Mouse (Mus musculus): ENCODE data around the gene Atp5h.
A peak's percentile ranks its signal among the peaks of the same experiment; 100 is the strongest.
"Not testable (repeated sequence)": the region's sequence is repeated elsewhere in the genome, so short reads cannot be mapped to it uniquely, and the experiment has no call there.

Gene Atp5h

DNA sequence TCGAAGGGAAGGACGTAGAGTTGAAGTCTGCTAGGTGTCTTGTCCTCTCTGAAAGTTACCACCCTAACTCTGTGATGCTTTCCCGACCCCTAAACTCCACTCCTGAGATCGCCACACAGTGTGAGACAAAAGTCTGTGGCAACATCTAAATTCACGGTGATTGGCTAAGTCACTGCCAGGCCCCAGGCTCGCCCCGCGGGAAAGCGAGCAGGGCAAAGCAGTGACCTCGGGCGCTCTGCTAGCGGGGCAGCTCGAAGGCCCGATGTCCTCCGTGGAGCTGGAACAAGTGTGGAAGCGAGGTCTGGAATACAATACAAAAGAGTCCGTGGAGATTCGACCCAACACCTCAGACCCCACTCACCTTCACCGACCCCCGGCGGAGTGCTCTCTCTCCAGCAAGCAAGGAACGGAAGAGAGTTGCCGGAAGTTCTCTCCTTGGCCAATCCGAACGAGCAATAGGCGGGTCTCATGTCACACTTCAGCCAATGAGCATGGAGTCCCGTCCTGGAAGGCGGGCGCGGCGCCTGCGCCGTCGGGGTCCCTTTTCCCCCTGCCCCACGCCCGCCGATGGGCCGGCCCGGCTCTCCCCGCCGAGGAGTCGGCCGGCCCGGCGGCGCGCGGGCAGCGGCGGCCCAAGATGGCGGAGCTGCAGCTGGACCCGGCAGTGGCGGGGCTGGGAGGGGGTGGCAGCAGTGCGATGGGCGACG lies at the start of gene Atp5h, which contains the start of gene Kctd2:
TSS of gene Atp5h (minus strand) at position 432 of the 707 bp plus-strand sequence.
TSS of gene Kctd2 (plus strand) at position 598 of the 707 bp plus-strand sequence.
- Histone ChIP-seq H3K36me3 (ENCODE audit: control insufficient read depth, insufficient read depth, low read length, poor library complexity, severe bottlenecking) (peaks cover 1% of the 10 kb centered on the region), H3K27me3 (ENCODE audit: control insufficient read depth, insufficient read depth, low read length, poor library complexity, severe bottlenecking) (no peaks in the 10 kb centered on the region)

DNA sequence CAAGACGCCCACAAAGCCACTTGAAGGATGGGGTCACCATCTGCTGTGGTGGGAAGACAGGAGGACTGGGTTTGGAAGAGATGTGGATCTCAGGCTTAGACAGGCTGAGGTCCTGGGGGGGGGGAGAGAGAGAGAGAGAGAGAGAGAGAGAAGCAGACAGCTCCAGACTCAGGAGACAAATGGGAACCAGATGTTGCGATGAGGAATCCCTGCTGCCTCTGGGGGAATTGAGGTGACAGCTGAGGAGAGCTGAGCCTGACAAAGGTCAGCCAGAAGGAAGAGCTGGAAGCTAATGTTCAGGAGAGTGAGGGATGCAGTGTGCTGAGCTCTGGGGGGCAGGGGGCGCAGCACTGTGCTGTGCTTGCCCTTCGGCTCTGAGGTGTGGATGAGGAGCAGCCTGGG lies 47.5 kb upstream of the Atp5h start:
- no peak for DNase-seq (ENCODE audit: low read depth, low spot score)
- Histone ChIP-seq H3K36me3 (ENCODE audit: control insufficient read depth, insufficient read depth, low read length, poor library complexity, severe bottlenecking) (no peaks in the 10 kb centered on the region), H3K27me3 (ENCODE audit: control insufficient read depth, insufficient read depth, low read length, poor library complexity, severe bottlenecking) (no peaks in the 10 kb centered on the region)

More for the DNA sequence above, at the start of gene Atp5h, which contains the start of gene Kctd2:
- DNase-seq (ENCODE audit: low read depth, low spot score), result peak; percentile 96

DNA sequence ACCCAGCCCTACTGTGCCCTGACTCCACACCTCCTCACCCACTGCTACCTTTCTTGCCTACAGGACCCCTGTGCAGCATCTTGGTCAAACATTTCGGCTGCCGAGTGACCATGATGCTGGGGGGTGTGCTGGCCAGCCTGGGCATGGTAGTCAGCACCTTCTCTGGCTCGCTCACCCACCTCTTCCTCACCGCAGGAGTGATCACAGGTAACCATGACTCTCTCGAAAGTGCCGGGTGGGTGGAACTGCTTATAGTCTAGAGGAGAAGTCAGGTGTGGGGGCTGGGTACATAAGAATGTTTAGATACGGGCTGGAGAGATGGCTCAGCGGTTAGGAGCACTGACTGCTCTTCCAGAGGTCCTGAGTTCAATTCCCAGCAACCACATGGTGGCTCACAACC lies 45.1 kb upstream of the Atp5h start:
- Histone ChIP-seq H3K36me3 (ENCODE audit: control insufficient read depth, insufficient read depth, low read length, poor library complexity, severe bottlenecking) (no peaks in the 10 kb centered on the region), H3K27me3 (ENCODE audit: control insufficient read depth, insufficient read depth, low read length, poor library complexity, severe bottlenecking) (no peaks in the 10 kb centered on the region)
- no peak for DNase-seq (ENCODE audit: low read depth, low spot score)

DNA sequence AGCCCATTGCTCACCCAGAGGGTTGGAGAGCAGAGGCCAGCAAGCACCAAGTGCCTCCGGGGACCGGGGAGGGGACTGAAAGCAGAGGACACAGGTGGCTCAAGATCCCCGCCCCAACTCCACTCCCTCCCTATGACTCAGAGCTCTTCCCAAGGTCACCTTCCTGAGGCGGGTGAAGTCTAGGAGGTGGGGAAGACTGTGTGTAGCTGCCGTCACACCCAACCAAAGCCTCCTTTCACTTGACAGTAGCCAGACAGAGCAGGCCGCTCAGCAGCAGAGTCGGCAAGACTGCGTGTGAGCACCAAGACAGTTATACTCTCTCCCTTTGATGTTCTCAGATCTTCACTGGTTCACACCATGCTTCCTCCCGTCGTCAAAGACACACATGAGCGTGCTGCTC lies 43.6 kb upstream of the Atp5h start:
- Histone ChIP-seq H3K36me3 (ENCODE audit: control insufficient read depth, insufficient read depth, low read length, poor library complexity, severe bottlenecking) (no peaks in the 10 kb centered on the region), H3K27me3 (ENCODE audit: control insufficient read depth, insufficient read depth, low read length, poor library complexity, severe bottlenecking) (no peaks in the 10 kb centered on the region)
- DNase-seq (ENCODE audit: low read depth, low spot score), result no peak

DNA sequence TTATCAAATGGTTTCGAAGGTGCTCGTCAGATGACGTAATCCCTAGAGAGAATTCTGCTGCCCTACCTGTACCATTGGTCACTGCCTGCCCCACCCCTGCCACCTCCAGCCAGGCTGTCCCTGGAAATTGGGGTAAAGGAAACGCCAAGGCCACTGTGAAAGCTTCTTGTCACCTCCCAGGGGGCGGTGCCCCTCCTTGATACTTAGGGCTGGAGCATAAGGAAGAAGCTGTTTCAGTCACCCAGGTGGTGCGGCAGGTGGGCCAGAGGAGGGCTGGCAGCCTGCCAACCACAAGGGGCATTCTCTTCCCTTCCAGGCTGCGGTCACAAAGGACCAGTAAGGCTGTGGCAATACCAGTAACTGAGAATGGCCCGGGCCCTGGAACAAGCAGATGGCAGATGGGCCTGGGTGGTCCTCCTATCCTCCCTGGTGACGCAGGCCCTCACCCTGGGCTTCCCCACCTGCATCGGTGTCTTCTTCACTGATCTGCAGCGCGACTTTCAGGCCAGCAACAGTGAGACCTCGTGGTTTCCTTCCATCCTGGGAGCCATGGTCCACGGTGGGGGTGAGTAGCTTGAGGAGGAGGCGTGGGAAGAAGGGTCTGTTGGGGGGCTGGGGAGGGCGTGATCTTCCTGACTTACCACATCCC lies 42.6 kb upstream of the Atp5h start, which contains the start of gene Slc16a5:
TSS of gene Slc16a5 (plus strand) at position 232 of the 649 bp plus-strand sequence.
- no peak for DNase-seq (ENCODE audit: low read depth, low spot score)
- Histone ChIP-seq H3K36me3 (ENCODE audit: control insufficient read depth, insufficient read depth, low read length, poor library complexity, severe bottlenecking) (no peaks in the 10 kb centered on the region), H3K27me3 (ENCODE audit: control insufficient read depth, insufficient read depth, low read length, poor library complexity, severe bottlenecking) (no peaks in the 10 kb centered on the region)

DNA sequence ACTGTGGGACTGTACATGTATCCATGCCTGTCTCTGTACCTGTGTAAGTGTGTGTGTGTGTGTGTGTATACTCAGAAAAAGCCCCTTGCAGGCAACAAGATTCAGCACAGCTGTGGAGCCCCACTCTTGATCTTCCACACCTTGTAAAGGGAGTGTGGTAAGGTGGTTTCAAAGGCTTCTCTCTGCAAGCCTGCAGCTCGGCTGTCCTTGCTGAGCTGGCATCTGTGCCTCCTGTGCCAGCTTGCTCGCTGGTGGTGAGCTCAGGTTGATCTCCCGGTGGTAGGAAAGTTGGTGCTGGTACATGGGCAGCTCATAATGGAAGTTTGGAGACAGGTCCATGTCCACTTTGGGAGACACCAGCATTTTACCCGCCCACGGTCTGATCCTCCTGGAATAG lies 42.1 kb upstream of the Atp5h start:
- Histone ChIP-seq H3K36me3 (ENCODE audit: control insufficient read depth, insufficient read depth, low read length, poor library complexity, severe bottlenecking) (no peaks in the 10 kb centered on the region), H3K27me3 (ENCODE audit: control insufficient read depth, insufficient read depth, low read length, poor library complexity, severe bottlenecking) (no peaks in the 10 kb centered on the region)
- DNase-seq (ENCODE audit: low read depth, low spot score), result no peak

DNA sequence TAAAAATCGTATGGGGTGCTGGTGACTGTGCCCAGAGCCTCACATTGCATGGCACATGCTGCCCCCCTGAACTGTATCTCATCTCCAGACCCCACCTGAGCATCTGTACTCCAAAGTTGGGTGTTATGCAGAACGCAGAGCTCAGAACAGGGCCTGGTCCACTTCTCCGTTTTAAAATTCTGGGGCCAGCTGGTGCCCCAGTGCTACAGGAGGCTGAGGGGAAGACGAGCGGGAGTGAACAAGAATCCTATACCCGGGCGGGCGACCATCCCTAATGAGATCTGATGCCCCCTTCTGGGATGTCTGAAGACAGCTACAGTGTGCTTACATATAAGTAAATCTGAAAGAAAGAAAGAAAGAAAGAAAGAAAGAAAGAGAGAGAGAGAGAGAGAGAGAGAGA lies 41.2 kb upstream of the Atp5h start:
- no peak for DNase-seq (ENCODE audit: low read depth, low spot score)
- Histone ChIP-seq H3K36me3 (ENCODE audit: control insufficient read depth, insufficient read depth, low read length, poor library complexity, severe bottlenecking) (no peaks in the 10 kb centered on the region), H3K27me3 (ENCODE audit: control insufficient read depth, insufficient read depth, low read length, poor library complexity, severe bottlenecking) (no peaks in the 10 kb centered on the region)

DNA sequence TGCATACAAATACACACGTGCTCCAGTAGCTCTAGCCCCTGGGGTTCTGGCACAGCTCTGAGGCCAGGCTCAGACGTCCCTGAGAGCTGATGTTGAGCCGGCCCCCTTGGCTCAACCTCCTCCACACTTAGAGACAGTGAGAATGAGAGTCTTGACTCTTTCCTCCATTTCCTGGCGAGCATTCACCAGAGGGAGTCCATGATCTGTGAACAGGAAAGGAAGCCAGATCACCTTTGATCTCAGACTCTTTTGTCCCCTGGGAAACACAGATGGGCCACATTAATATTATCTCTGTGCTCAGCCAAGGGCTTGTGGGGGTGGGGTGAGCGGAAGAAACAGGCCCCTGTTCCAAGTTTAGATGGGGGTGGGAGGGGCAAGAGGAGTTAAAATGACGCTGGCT lies 37.6 kb upstream of the Atp5h start:
- no peaks in the 10 kb centered on the region for H3K36me3 ChIP-seq (ENCODE audit: control insufficient read depth, insufficient read depth, low read length, poor library complexity, severe bottlenecking)

DNA sequence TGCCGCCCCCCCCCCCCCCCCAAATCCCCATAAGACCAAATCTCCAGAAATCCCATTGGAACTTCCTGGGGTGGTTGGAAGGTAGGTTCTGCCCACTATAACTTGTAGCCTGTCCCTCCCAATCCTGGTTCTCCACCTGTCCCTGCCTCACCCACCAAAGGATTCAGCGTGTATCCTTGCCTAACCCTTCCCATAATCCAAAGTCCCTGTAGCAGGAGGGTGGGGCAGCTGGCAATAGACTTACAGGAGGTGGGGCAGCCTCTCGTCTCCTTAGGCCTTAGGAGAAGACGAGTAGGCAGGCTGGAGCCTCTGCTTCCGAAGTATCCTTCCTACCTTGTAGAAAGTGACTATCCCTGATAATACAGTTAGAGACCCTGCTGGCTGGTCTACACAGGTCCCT lies 36.4 kb upstream of the Atp5h start:
- Histone ChIP-seq H3K36me3 (ENCODE audit: control insufficient read depth, insufficient read depth, low read length, poor library complexity, severe bottlenecking) (no peaks in the 10 kb centered on the region), H3K27me3 (ENCODE audit: control insufficient read depth, insufficient read depth, low read length, poor library complexity, severe bottlenecking) (no peaks in the 10 kb centered on the region)
- no peak for DNase-seq (ENCODE audit: low read depth, low spot score)

More for the DNA sequence above, 37.6 kb upstream of the Atp5h start:
- H3K27me3 ChIP-seq (ENCODE audit: control insufficient read depth, insufficient read depth, low read length, poor library complexity, severe bottlenecking), result no peaks in the 10 kb centered on the region
- no peak for DNase-seq (ENCODE audit: low read depth, low spot score)

DNA sequence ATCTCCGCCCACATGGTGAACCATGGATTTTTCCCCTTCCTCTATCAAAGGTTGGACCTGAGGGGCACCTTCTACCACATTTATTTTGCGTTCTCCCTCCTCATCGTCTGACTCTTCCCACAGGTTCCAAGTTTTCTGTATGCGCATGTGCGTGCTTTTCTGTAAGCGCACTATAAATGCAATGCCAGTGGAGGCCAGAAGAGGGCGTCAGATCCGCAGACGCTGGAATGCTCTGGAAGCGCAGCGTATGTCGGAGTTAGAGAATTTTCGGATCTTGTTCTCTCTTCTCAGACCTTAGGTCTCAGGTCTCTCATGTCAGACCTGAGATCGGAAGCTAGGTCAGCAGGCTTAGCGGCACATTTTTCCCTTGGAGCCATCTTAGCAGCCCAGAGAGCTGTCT lies 35.9 kb upstream of the Atp5h start:
- no peaks in the 10 kb centered on the region for H3K27me3 ChIP-seq (ENCODE audit: control insufficient read depth, insufficient read depth, low read length, poor library complexity, severe bottlenecking)
- no peak for DNase-seq (ENCODE audit: low read depth, low spot score)
- no peaks in the 10 kb centered on the region for H3K36me3 ChIP-seq (ENCODE audit: control insufficient read depth, insufficient read depth, low read length, poor library complexity, severe bottlenecking)

DNA sequence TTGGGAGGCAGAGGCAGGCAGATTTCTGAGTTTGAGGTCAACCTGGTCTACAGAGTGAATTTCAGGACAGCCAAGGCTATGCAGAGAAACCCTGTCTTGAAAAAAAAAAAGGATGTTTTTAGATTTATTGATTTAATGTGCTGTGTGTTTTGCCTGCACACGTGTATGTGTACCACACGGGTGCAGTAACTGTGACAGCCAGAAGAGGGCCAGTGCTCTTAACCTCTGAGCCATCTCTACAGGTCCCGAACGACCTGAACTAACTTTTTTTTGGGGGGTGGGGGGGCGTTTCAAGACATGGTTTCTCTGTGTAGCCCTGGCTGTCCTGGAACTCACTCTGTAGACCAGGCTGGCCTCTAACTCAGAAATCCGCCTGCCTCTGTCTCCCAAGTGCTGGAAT lies 35.1 kb upstream of the Atp5h start:
- not testable (repeated sequence) for DNase-seq (ENCODE audit: low read depth, low spot score); H3K27me3 ChIP-seq (ENCODE audit: control insufficient read depth, insufficient read depth, low read length, poor library complexity, severe bottlenecking); H3K36me3 ChIP-seq (ENCODE audit: control insufficient read depth, insufficient read depth, low read length, poor library complexity, severe bottlenecking)

DNA sequence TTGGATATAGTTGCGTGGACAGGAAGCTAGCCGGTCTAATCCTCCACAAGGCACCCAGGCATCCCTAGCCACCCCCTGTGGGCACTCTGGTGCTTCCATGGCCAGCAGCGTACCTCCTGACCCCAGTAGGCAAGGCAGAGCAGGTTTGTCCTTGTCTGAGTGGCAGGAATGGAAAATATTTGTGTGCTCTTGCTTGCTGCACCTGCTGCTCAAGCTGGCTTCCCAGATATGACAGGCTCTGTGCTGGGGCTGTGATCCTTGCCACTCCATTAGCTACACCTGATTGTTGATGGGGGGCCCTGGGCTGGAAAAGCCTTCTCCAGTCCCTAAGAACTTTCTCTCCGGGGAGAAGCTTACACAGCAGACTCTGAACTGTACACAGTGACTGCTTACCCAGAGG lies 33.5 kb upstream of the Atp5h start:
- H3K27me3 ChIP-seq (ENCODE audit: control insufficient read depth, insufficient read depth, low read length, poor library complexity, severe bottlenecking), result no peaks in the 10 kb centered on the region
- no peak for DNase-seq (ENCODE audit: low read depth, low spot score)

DNA sequence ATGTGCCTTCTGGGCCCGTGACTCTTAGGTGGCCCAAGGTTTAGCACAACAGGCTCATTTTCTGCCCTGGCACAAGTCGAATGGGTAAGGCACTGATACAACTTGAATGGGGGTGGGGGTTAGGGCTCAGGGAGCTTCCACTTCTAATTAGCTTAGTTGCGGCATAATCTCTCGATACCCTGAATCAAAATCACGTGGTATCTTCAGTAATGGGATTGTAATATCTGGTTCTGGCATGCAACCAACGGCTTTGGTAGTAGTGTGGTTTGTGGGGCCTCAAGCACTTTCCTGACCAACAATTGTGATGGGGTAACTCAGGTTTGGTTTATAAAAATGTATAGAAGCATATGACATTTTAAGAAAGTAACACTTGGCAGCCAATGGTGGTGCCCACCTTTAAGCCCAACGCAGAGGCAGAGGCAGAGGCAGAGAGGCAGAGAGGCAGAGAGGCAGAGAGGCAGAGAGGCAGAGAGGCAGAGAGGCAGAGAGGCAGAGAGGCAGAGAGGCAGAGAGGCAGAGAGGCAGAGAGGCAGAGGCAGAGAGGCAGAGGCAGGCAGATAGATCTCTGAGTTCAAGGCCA lies 32.6 kb upstream of the Atp5h start:
- Histone ChIP-seq H3K27me3 (ENCODE audit: control insufficient read depth, insufficient read depth, low read length, poor library complexity, severe bottlenecking) (no peaks in the 10 kb centered on the region), H3K36me3 (ENCODE audit: control insufficient read depth, insufficient read depth, low read length, poor library complexity, severe bottlenecking) (no peaks in the 10 kb centered on the region)
- DNase-seq (ENCODE audit: low read depth, low spot score), result no peak

More for the DNA sequence above, 33.5 kb upstream of the Atp5h start:
- no peaks in the 10 kb centered on the region for H3K36me3 ChIP-seq (ENCODE audit: control insufficient read depth, insufficient read depth, low read length, poor library complexity, severe bottlenecking)

DNA sequence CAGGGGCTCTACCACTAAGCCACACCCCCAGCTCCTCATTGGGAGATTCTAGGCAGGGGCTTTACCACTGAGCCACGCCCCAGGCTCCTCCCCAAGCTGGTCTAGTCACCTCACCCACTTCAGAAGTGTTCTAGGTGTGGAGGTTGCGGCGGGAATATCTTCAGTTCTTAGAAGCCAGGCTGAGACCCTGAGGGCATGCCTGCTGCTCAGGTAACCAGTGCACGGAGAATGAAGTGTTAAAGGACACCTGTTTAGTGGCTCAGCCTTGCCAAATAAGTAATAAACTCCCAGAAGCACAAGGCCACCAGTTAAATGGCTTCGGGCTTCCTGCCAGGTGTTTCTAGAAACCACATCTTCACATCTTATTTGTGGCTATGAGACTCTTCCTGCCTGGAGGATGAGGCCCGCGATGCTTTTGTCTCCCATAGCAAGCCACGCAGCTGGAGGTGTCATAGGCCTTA lies 32.0 kb upstream of the Atp5h start:
- DNase-seq (ENCODE audit: low read depth, low spot score), result no peak
- H3K36me3 ChIP-seq (ENCODE audit: control insufficient read depth, insufficient read depth, low read length, poor library complexity, severe bottlenecking), result no peaks in the 10 kb centered on the region
- no peaks in the 10 kb centered on the region for H3K27me3 ChIP-seq (ENCODE audit: control insufficient read depth, insufficient read depth, low read length, poor library complexity, severe bottlenecking)

DNA sequence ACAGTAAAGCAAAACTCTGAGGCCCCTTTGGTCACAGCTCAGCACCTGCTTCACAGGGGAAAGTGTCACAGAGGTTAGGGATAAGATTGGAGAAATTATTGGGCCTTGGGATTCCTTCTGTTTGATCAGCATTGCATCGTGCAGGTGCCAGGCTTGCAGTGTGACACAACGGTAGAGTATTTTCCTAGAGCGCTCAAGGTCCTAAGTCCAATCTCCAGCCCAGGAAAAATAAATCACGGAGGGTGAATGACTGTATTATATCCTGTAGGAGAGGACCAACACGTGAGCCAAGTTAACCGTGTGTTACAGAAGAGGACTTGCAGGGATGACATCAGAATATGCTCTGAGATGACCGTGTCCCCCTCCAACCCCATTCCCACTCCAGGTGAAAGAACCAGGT lies 30.4 kb upstream of the Atp5h start:
- Histone ChIP-seq H3K36me3 (ENCODE audit: control insufficient read depth, insufficient read depth, low read length, poor library complexity, severe bottlenecking) (no peaks in the 10 kb centered on the region), H3K27me3 (ENCODE audit: control insufficient read depth, insufficient read depth, low read length, poor library complexity, severe bottlenecking) (no peaks in the 10 kb centered on the region)
- no peak for DNase-seq (ENCODE audit: low read depth, low spot score)

Measured in splenic B cell, adult 2 months (primary cell).